Mouse (Mus musculus) C2C12 (cell line): ENCODE results near the gene Rfx7. TPM values are rescaled to one million over a fixed set of nuclear protein-coding genes. Genes with fewer than 3 reads are reported as not detected.

Source experiments
- H3K27me3 ChIP-seq: one replicate; pipeline ENCODE4 v1.6.1; 2011; ENCODE audit not compliant: control insufficient read depth, insufficient read depth, insufficient read length
- H3K36me3 ChIP-seq: one replicate; pipeline ENCODE4 v1.6.1; 2011; ENCODE audit not compliant: control insufficient read depth, insufficient read depth
- H3K4me3 ChIP-seq: one replicate; pipeline ENCODE4 v1.5.1; 2011; ENCODE audit warnings: mild to moderate bottlenecking, control low read depth; ENCODE audit not compliant: poor library complexity, insufficient read depth, severe bottlenecking
- H3K79me2 ChIP-seq: one replicate; pipeline ENCODE4 v1.6.1; 2011; ENCODE audit not compliant: control insufficient read depth, insufficient read depth
- H3K79me3 ChIP-seq: one replicate; pipeline ENCODE4 v1.6.1; 2011; ENCODE audit warnings: low read depth, control low read depth
- H3ac ChIP-seq: one replicate; pipeline ENCODE3; 2011; ENCODE audit warnings: low read depth; ENCODE audit not compliant: control insufficient read depth, insufficient read length
- CEBPB ChIP-seq: IDR thresholded peaks from one replicate; pipeline ENCODE4 v1.6.1; 2011; ENCODE audit warnings: low read depth, mild to moderate bottlenecking, control low read depth, moderate library complexity
- CTCF ChIP-seq: IDR thresholded peaks from one replicate; pipeline ENCODE4 v1.5.1; 2011; ENCODE audit not compliant: control insufficient read depth, insufficient read depth, insufficient read length
- FOSL1 ChIP-seq: IDR thresholded peaks from one replicate; pipeline ENCODE4 v1.8.0; 2011; ENCODE audit warnings: mild to moderate bottlenecking, low read length; ENCODE audit not compliant: poor library complexity, insufficient read depth, severe bottlenecking
- MAX ChIP-seq: IDR thresholded peaks from one replicate; pipeline ENCODE4 v1.6.1; 2011; ENCODE audit warnings: mild to moderate bottlenecking, control low read depth
- MYOD1 ChIP-seq: IDR thresholded peaks from one replicate; pipeline ENCODE4 v1.6.1; 2011; ENCODE audit warnings: low read depth; ENCODE audit not compliant: control insufficient read depth, insufficient read length
- MYOG ChIP-seq: IDR thresholded peaks from one replicate; pipeline ENCODE4 v1.6.1; 2011; ENCODE audit not compliant: control insufficient read depth, insufficient read length; ENCODE audit errors: extremely low read depth
- USF1 ChIP-seq: IDR thresholded peaks from one replicate; pipeline ENCODE4 v1.6.1; 2011; ENCODE audit warnings: low read depth, mild to moderate bottlenecking, control low read depth, moderate library complexity
- polyA plus RNA-seq: library from polyadenylated mRNA; unstranded; fragments of >200 nt; fragmentation: generic; extraction: Trizol; gene quantifications from one replicate; pipeline ENCODE4 v1.2.1, GENCODE M21; 2012; ENCODE audit warnings: missing spikeins

Rfx7 gene
- polyA plus RNA-seq, 1 experiment = 3.9 TPM

GRCm38 (mm10) chr9:72532381-72533088, 495 bp downstream of the Rfx7 start:
- peak overlapping the region; percentile 66 for H3K4me3 ChIP-seq
- H3ac ChIP-seq = peak overlapping the region; percentile 85
- TF ChIP-seq MAX = no peak
- no peak for TF ChIP-seq CEBPB
- TF ChIP-seq CTCF = no peak
- TF ChIP-seq MYOG = no peak
- TF ChIP-seq MYOD1 = no peak
- no peak for TF ChIP-seq FOSL1
- no peak for TF ChIP-seq USF1
- H3K36me3 ChIP-seq = no peaks in the 10 kb centered on the region
- peaks cover 36% of the 10 kb centered on the region for H3K79me3 ChIP-seq
- peaks cover 54% of the 10 kb centered on the region for H3K79me2 ChIP-seq
- no peaks in the 10 kb centered on the region for H3K27me3 ChIP-seq

GRCm38 (mm10) chr9:72533089-72533415, 1.0 kb downstream of the Rfx7 start:
- Histone ChIP-seq H3ac (peak overlapping the region; percentile 80), H3K79me2 (peaks cover 59% of the 10 kb centered on the region), H3K79me3 (peaks cover 39% of the 10 kb centered on the region), H3K27me3 (no peaks in the 10 kb centered on the region), H3K36me3 (no peaks in the 10 kb centered on the region), H3K4me3 (peak overlapping the region; percentile 66)
- TF ChIP-seq USF1 = no peak
- no peak for TF ChIP-seq CTCF
- TF ChIP-seq MAX = no peak
- TF ChIP-seq MYOD1 = no peak
- TF ChIP-seq FOSL1 = no peak
- no peak for TF ChIP-seq CEBPB
- TF ChIP-seq MYOG = no peak

- H3K79me2 ChIP-seq = peaks cover 78% of the 10 kb centered on the region
- peaks cover 52% of the 10 kb centered on the region for H3K79me3 ChIP-seq
- H3ac ChIP-seq = no peak overlapping the region
- H3K36me3 ChIP-seq = no peaks in the 10 kb centered on the region
- no peak for TF ChIP-seq MAX
- no peak for TF ChIP-seq CEBPB
- TF ChIP-seq MYOD1 = no peak
- TF ChIP-seq CTCF = no peak
- TF ChIP-seq MYOG = no peak
- no peak for TF ChIP-seq FOSL1
- TF ChIP-seq USF1 = no peak
- no peaks in the 10 kb centered on the region for H3K27me3 ChIP-seq
- peak overlapping the region; percentile 6 for H3K4me3 ChIP-seq
Measured at GRCm38 (mm10) chr9:72534985-72535384, 2.9 kb downstream of the Rfx7 start.

DNA sequence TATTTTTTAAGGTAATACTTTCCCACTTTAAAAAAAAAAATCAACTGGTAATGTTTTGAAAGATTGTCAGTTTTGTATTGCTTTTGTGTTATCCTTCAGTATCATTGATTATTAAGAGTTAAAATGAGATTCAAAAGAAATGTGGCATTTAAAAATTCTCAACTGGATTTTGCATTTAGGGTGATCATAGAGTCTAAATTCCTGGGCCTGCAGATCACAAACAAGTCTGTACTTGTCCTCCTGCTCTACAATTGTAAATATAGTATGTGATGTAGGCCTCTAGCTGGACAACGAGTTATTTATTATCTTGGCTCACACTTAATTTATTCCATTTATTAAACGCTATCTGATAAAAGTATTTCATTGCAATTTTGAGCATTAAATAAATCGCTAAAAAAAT, 3.4 kb downstream of the Rfx7 start:
- Histone ChIP-seq H3K4me3 (no peak overlapping the region), H3K36me3 (no peaks in the 10 kb centered on the region)
- TF ChIP-seq USF1 (no peak), CTCF (no peak), MYOD1 (no peak), MAX (no peak), CEBPB (no peak), FOSL1 (no peak), MYOG (no peak)

DNA sequence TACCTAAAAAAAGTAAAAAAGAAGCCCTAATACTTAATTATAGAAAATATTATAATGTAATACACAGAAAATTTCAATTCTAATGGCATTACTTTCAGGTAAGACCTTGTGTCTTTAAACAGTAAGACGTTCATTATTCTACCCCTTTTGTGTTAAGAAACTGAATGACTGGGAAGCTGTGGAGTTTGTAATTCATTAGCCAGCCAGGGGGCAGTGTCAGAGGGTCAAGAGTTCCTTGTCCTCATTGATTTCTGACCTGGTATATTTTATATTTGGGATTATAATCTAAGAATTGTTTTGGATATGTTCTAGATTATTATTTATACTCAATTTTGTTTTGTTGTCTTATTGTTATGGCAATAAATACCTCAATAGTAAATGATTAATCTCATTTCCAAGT, 5.0 kb downstream of the Rfx7 start:
- Histone ChIP-seq H3K79me3 (peaks cover 62% of the 10 kb centered on the region), H3K4me3 (no peak overlapping the region), H3K27me3 (no peaks in the 10 kb centered on the region), H3K79me2 (peaks cover 99% of the 10 kb centered on the region), H3ac (no peak overlapping the region), H3K36me3 (no peaks in the 10 kb centered on the region)
- no peak for TF ChIP-seq MYOD1
- no peak for TF ChIP-seq USF1
- no peak for TF ChIP-seq MAX
- TF ChIP-seq FOSL1 = no peak
- no peak for TF ChIP-seq MYOG
- TF ChIP-seq CTCF = no peak

More for the DNA sequence above, 3.4 kb downstream of the Rfx7 start:
- H3K79me2 ChIP-seq = peaks cover 82% of the 10 kb centered on the region
- H3K27me3 ChIP-seq = no peaks in the 10 kb centered on the region
- H3K79me3 ChIP-seq = peaks cover 55% of the 10 kb centered on the region
- no peak overlapping the region for H3ac ChIP-seq

DNA sequence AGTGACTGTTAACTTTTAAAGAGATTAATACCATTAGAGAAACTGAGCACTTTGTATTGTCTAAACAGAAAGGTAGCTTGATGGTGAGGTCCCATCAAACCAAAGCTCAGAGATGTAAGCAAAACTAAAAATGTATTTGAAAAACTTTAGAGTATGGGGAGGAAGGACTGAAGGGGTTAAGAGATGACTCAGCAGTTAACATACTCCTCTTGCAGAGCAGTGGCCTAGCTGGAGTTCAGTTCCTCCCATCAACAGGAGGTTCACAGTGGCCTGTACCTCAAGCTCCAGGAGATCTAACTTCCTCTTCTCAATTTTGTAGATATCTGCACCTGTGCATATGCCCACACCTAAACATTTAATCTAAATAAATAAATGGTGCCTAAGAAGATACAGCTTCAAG, 11.6 kb downstream of the Rfx7 start:
- peaks cover 43% of the 10 kb centered on the region for H3K79me3 ChIP-seq
- H3K27me3 ChIP-seq = no peaks in the 10 kb centered on the region
- H3ac ChIP-seq = no peak overlapping the region
- peaks cover 86% of the 10 kb centered on the region for H3K79me2 ChIP-seq
- no peak overlapping the region for H3K4me3 ChIP-seq
- TF ChIP-seq CTCF (no peak), MYOD1 (no peak), MYOG (no peak), CEBPB (no peak), USF1 (no peak), MAX (no peak), FOSL1 (no peak)
- H3K36me3 ChIP-seq = no peaks in the 10 kb centered on the region
